Mouse (Mus musculus) small intestine, adult 2 months (tissue): ENCODE data around the gene Cldn7. TPM values are rescaled to one million over a fixed set of nuclear protein-coding genes. Genes with fewer than 3 reads are reported as not detected.

Experiments used
- H3K27ac ChIP-seq: fragments of 200-500 bp; 2 replicates; pipeline ENCODE4 v1.5.1; 2012; ENCODE audit warnings: low read depth, low read length, control low read depth, inconsistent platforms; ENCODE audit not compliant: insufficient read depth
- H3K27me3 ChIP-seq: fragments of 200-500 bp; 2 replicates; pipeline ENCODE4 v1.6.1; 2012; ENCODE audit warnings: mild to moderate bottlenecking, moderate library complexity, low read length, inconsistent platforms; ENCODE audit not compliant: control insufficient read depth, insufficient read depth
- H3K36me3 ChIP-seq: fragments of 200-500 bp; 2 replicates; pipeline ENCODE4 v1.6.1; 2012; ENCODE audit warnings: mild to moderate bottlenecking, low read length, control low read depth, inconsistent platforms; ENCODE audit not compliant: control insufficient read depth, insufficient read depth
- H3K4me1 ChIP-seq: fragments of 200-500 bp; 2 replicates; pipeline ENCODE4 v1.6.1; 2012; ENCODE audit warnings: low read length, inconsistent platforms, mixed read lengths; ENCODE audit not compliant: control insufficient read depth, insufficient read depth, insufficient read length
- H3K4me3 ChIP-seq: fragments of 200-500 bp; 2 replicates; pipeline ENCODE4 v1.5.1; 2012; ENCODE audit warnings: low read depth, mild to moderate bottlenecking, control low read depth, inconsistent platforms, low read length, moderate library complexity
- CTCF ChIP-seq: fragments of 200-500 bp; IDR thresholded peaks from 2 replicates; pipeline ENCODE4 v1.5.1; 2012; ENCODE audit warnings: low read depth, mild to moderate bottlenecking, control low read depth, inconsistent platforms, low read length, moderate library complexity, mixed read lengths; ENCODE audit not compliant: insufficient replicate concordance, insufficient read length; ENCODE audit errors: extremely low read depth
- POLR2A ChIP-seq: fragments of 200-500 bp; IDR thresholded peaks from 2 replicates; pipeline ENCODE4 v1.6.1; 2012; ENCODE audit warnings: low read depth, mild to moderate bottlenecking, control low read depth, inconsistent platforms, low read length, moderate library complexity
- WGBS: fragments of 180-500 bp; shearing (Covaris S2); methylation state at CpG from one replicate; pipeline ENCODE4 v1.1.7; 2018; 5-methylcytosine and 5-hydroxymethylcytosine counted together
- polyA plus RNA-seq: library from polyadenylated mRNA; depleted of rRNA; stranded (reverse); fragments of >200 nt; gene quantifications from 2 replicates; pipeline ENCODE4 v1.2.3, GENCODE M21; 2012

The Cldn7 gene
- polyA plus RNA-seq, 1 experiment, result 1,844 TPM

GRCm38 (mm10) chr11:69919053-69919452 lies 45.5 kb upstream of the Cldn7 start:
- Histone ChIP-seq H3K27ac (no peak overlapping the region), H3K27me3 (no peaks in the 10 kb centered on the region), H3K4me1 (peaks cover 12% of the 10 kb centered on the region), H3K4me3 (no peak overlapping the region), H3K36me3 (peaks cover 35% of the 10 kb centered on the region)
- TF ChIP-seq POLR2A (no peak), CTCF (no peak)
- 44% methylated on average over 9 of the region's 9 CpGs for WGBS

DNA sequence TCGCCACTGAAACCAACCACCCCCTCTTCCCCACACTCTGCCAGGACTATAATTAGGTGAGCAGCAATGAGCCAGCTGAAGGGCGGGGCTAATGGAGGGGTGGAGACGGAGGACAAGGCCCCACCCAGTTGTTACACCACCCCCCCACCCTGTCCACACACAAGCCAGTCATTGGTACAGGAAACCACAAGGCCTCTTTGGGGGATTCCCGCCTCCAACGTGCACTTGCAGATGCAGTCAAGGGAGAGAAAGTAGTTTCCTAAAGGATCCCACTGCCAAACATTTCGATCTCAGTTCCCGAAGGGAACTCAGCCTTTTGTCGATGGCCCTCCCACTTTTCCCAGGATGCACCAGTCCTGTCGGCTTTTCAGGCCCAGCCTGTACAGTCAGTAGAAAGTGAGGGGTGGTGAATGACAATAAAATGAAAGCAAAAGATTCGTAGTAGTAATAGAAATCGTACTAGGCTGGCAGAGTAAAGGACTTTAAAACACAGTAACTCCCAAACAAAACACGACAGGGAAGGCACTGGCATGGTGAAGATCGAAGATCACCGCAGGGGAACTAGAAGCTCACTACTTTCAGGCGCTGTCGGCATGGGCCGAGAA lies 44.8 kb upstream of the Cldn7 start:
- Histone ChIP-seq H3K4me1 (peaks cover 10% of the 10 kb centered on the region), H3K36me3 (peaks cover 35% of the 10 kb centered on the region), H3K27me3 (no peaks in the 10 kb centered on the region), H3K4me3 (peak overlapping the region; percentile 95), H3K27ac (peak overlapping the region; percentile 88)
- TF ChIP-seq CTCF (no peak), POLR2A (no peak)
- under 1% methylated on average over 17 of the region's 17 CpGs for WGBS

GRCm38 (mm10) chr11:69920266-69921031 lies 44.1 kb upstream of the Cldn7 start:
- peak overlapping the region; percentile 95 for H3K4me3 ChIP-seq
- peaks cover 31% of the 10 kb centered on the region for H3K36me3 ChIP-seq
- peak overlapping the region; percentile 93 for H3K27ac ChIP-seq
- TF ChIP-seq CTCF (0 out of 2 replicates have a peak, but pooled peaks have one; percentile 6), POLR2A (no peak)
- no peaks in the 10 kb centered on the region for H3K27me3 ChIP-seq
- H3K4me1 ChIP-seq, result peaks cover 6% of the 10 kb centered on the region; the same call in 1 of the 2 replicates
- under 1% methylated on average over 62 of the region's 65 CpGs for WGBS

- H3K4me3 ChIP-seq, result peak within 1 kb of the TSS; percentile 95
- under 1% methylated on average over 78 of the region's 78 CpGs for WGBS
- peak; percentile 43; the same call in 1 of the 2 replicates for TF ChIP-seq CTCF
- TF ChIP-seq POLR2A, result peak; percentile 63
Observed at GRCm38 (mm10) chr11:69921114-69922011, 43.2 kb upstream of the Cldn7 start, which contains the start of gene Eif5a. Gene Eif5a, minus strand, starts transcription at chr11:69921958.

GRCm38 (mm10) chr11:69922012-69922756 lies 42.4 kb upstream of the Cldn7 start:
- Histone ChIP-seq H3K27me3 (no peaks in the 10 kb centered on the region), H3K36me3 (peaks cover 16% of the 10 kb centered on the region), H3K4me1 (peaks cover 6% of the 10 kb centered on the region; the same call in 1 of the 2 replicates), H3K4me3 (peak overlapping the region; percentile 58), H3K27ac (peak overlapping the region; percentile 87)
- TF ChIP-seq CTCF (no peak), POLR2A (no peak)
- 2% methylated on average over 12 of the region's 12 CpGs for WGBS

More at GRCm38 (mm10) chr11:69921114-69922011, 43.2 kb upstream of the Cldn7 start, which contains the start of gene Eif5a:
- H3K27me3 ChIP-seq, result no peaks in the 10 kb centered on the region
- H3K4me1 ChIP-seq, result peaks cover 6% of the 10 kb centered on the region; the same call in 1 of the 2 replicates
- H3K36me3 ChIP-seq, result peaks cover 22% of the 10 kb centered on the region
- H3K27ac ChIP-seq, result peak within 1 kb of the TSS; percentile 93

GRCm38 (mm10) chr11:69922796-69923195 lies 41.8 kb upstream of the Cldn7 start:
- Histone ChIP-seq H3K4me1 (peaks cover 6% of the 10 kb centered on the region; the same call in 1 of the 2 replicates), H3K36me3 (peaks cover 11% of the 10 kb centered on the region), H3K27ac (peak overlapping the region; percentile 87), H3K27me3 (no peaks in the 10 kb centered on the region), H3K4me3 (no peak overlapping the region)
- no peak for TF ChIP-seq POLR2A
- TF ChIP-seq CTCF, result no peak
- 49% methylated on average over 3 of the region's 3 CpGs for WGBS
